Mouse (Mus musculus) MN1 (cell line): ENCODE measurements around the gene Akap11.
"Not testable (repeated sequence)": the region's sequence is repeated elsewhere in the genome, so short reads cannot be mapped to it uniquely, and the experiment has no call there.

Experiments used
- DNase-seq: peaks from one replicate; pipeline ENCODE4 v3.0.0-alpha.2; 2016; ENCODE audit warnings: low spot score

Gene Akap11

GRCm38 (mm10) chr14:78536281-78537165, at the start of gene Akap11:
TSS of gene Akap11 (minus strand) at chr14:78536808.
- DNase-seq: peak; percentile 98

GRCm38 (mm10) chr14:78584222-78584621, 47.6 kb upstream of the Akap11 start:
- no peak for DNase-seq

- no peak for DNase-seq
Observed at GRCm38 (mm10) chr14:78583168-78583567, 46.6 kb upstream of the Akap11 start.

- DNase-seq: no peak
Observed at GRCm38 (mm10) chr14:78575899-78576298, 39.3 kb upstream of the Akap11 start.

- DNase-seq: no peak
Observed at GRCm38 (mm10) chr14:78568410-78568809, 31.8 kb upstream of the Akap11 start.

- no peak for DNase-seq
Observed at GRCm38 (mm10) chr14:78566431-78566830, 29.8 kb upstream of the Akap11 start.

GRCm38 (mm10) chr14:78564292-78564691, 27.7 kb upstream of the Akap11 start:
- DNase-seq: no peak

- no peak for DNase-seq
Observed at GRCm38 (mm10) chr14:78563211-78563610, 26.6 kb upstream of the Akap11 start.

- no peak for DNase-seq
Observed at GRCm38 (mm10) chr14:78562121-78562520, 25.5 kb upstream of the Akap11 start.

- no peak for DNase-seq
Observed at GRCm38 (mm10) chr14:78559042-78559441, 22.4 kb upstream of the Akap11 start.

- not testable (repeated sequence) for DNase-seq
Observed at GRCm38 (mm10) chr14:78554830-78555229, 18.2 kb upstream of the Akap11 start.

- no peak for DNase-seq
Observed at GRCm38 (mm10) chr14:78553661-78554060, 17.1 kb upstream of the Akap11 start.

GRCm38 (mm10) chr14:78548807-78549206, 12.2 kb upstream of the Akap11 start:
- no peak for DNase-seq

- no peak for DNase-seq
Observed at GRCm38 (mm10) chr14:78541319-78541718, 4.7 kb upstream of the Akap11 start.

- DNase-seq: no peak
Observed at GRCm38 (mm10) chr14:78539821-78540220, 3.2 kb upstream of the Akap11 start.

- no peak for DNase-seq
Observed at GRCm38 (mm10) chr14:78538572-78539320, 2.1 kb upstream of the Akap11 start.

- no peak for DNase-seq
Observed at GRCm38 (mm10) chr14:78537551-78537950, 943 bp upstream of the Akap11 start.

GRCm38 (mm10) chr14:78535366-78535765, 1.2 kb downstream of the Akap11 start:
- no peak for DNase-seq

- DNase-seq: no peak
Observed at GRCm38 (mm10) chr14:78534651-78535050, 2.0 kb downstream of the Akap11 start.

- no peak for DNase-seq
Observed at GRCm38 (mm10) chr14:78533701-78534100, 2.9 kb downstream of the Akap11 start.

- no peak for DNase-seq
Observed at GRCm38 (mm10) chr14:78532345-78532744, 4.3 kb downstream of the Akap11 start.

- DNase-seq: no peak
Observed at GRCm38 (mm10) chr14:78530256-78530655, 6.4 kb downstream of the Akap11 start.
